Mouse (Mus musculus) E14TG2a.4 (cell line): ENCODE measurements around the gene Pou2f2.

ENCODE experiments used
- H3K27me3 ChIP-seq: 2 replicates; pipeline ENCODE4 v1.6.1; 2014; ENCODE audit warnings: low read length, control low read depth; ENCODE audit not compliant: insufficient read depth
- H3K36me3 ChIP-seq: 2 replicates; pipeline ENCODE4 v1.6.1; 2014; ENCODE audit warnings: low read length, control low read depth; ENCODE audit not compliant: insufficient read depth
- H3K4me1 ChIP-seq: replicated peaks from 2 replicates; pipeline ENCODE4 v1.6.1; 2014; ENCODE audit warnings: low read depth, low read length, control low read depth
- H3K4me3 ChIP-seq: replicated peaks from 2 replicates; pipeline ENCODE4 v1.5.1; 2014; ENCODE audit warnings: mild to moderate bottlenecking, low read length
- H3K9me3 ChIP-seq: 2 replicates; pipeline ENCODE4 v1.6.1; 2014; ENCODE audit warnings: low read length, control low read depth
- CTCF ChIP-seq: conservative IDR thresholded peaks from 2 replicates; pipeline ENCODE4 v1.5.1; 2014; ENCODE audit warnings: low read length
- NANOG ChIP-seq: IDR thresholded peaks from 2 replicates; pipeline ENCODE4 v1.6.1; 2014; ENCODE audit warnings: borderline replicate concordance, low read length, mixed read lengths
- POU5F1 ChIP-seq: IDR thresholded peaks from 2 replicates; pipeline ENCODE4 v1.6.1; 2014; ENCODE audit warnings: low read length, borderline replicate concordance

Pou2f2 gene

GRCm38 (mm10) chr7:25072716-25073390, 106.7 kb downstream of the Pou2f2 start:
- peak overlapping the region; percentile 71 for H3K4me3 ChIP-seq
- H3K4me1 ChIP-seq = peaks cover 50% of the 10 kb centered on the region
- peaks cover 30% of the 10 kb centered on the region for H3K27me3 ChIP-seq
- peaks cover 4% of the 10 kb centered on the region for H3K36me3 ChIP-seq
- TF ChIP-seq NANOG (no peak), POU5F1 (no peak), CTCF (no peak)
- H3K9me3 ChIP-seq = no peaks in the 10 kb centered on the region

- peaks cover 30% of the 10 kb centered on the region for H3K27me3 ChIP-seq
- no peak for TF ChIP-seq POU5F1
- TF ChIP-seq NANOG = no peak
- TF ChIP-seq CTCF = no peak
Observed at GRCm38 (mm10) chr7:25071979-25072715, 107.4 kb downstream of the Pou2f2 start, which contains the start of the genes Grik5 and Zfp574. Gene Grik5, minus strand, starts transcription at chr7:25072346. Gene Zfp574, plus strand, starts transcription at chr7:25072567.

GRCm38 (mm10) chr7:25068724-25069123, 110.8 kb downstream of the Pou2f2 start:
- Histone ChIP-seq H3K27me3 (peaks cover 30% of the 10 kb centered on the region), H3K4me3 (no peak overlapping the region), H3K9me3 (no peaks in the 10 kb centered on the region), H3K36me3 (peaks cover 35% of the 10 kb centered on the region), H3K4me1 (peaks cover 27% of the 10 kb centered on the region)
- TF ChIP-seq NANOG (no peak), CTCF (no peak), POU5F1 (no peak)

More at GRCm38 (mm10) chr7:25071979-25072715, 107.4 kb downstream of the Pou2f2 start, which contains the start of the genes Grik5 and Zfp574:
- Histone ChIP-seq H3K36me3 (peaks cover 11% of the 10 kb centered on the region), H3K4me1 (peaks cover 52% of the 10 kb centered on the region), H3K9me3 (no peaks in the 10 kb centered on the region), H3K4me3 (peak within 1 kb of the TSS; percentile 71)

- peaks cover 20% of the 10 kb centered on the region for H3K4me1 ChIP-seq
- no peak overlapping the region for H3K4me3 ChIP-seq
- H3K36me3 ChIP-seq = peaks cover 41% of the 10 kb centered on the region
- TF ChIP-seq POU5F1 = no peak
- no peak for TF ChIP-seq NANOG
- no peak for TF ChIP-seq CTCF
- H3K27me3 ChIP-seq = peaks cover 30% of the 10 kb centered on the region
- H3K9me3 ChIP-seq = no peaks in the 10 kb centered on the region
Observed at GRCm38 (mm10) chr7:25067909-25068656, 111.4 kb downstream of the Pou2f2 start.

- H3K27me3 ChIP-seq = peaks cover 28% of the 10 kb centered on the region
- H3K36me3 ChIP-seq = peaks cover 48% of the 10 kb centered on the region
- no peak for TF ChIP-seq NANOG
- TF ChIP-seq CTCF = no peak
- no peak for TF ChIP-seq POU5F1
- H3K4me3 ChIP-seq = no peak overlapping the region
- no peaks in the 10 kb centered on the region for H3K9me3 ChIP-seq
- H3K4me1 ChIP-seq = peaks cover 17% of the 10 kb centered on the region
Observed at GRCm38 (mm10) chr7:25067338-25067737, 112.2 kb downstream of the Pou2f2 start.

- H3K9me3 ChIP-seq = no peaks in the 10 kb centered on the region
- H3K27me3 ChIP-seq = no peaks in the 10 kb centered on the region
- peaks cover 12% of the 10 kb centered on the region for H3K4me1 ChIP-seq
- no peak for TF ChIP-seq CTCF
- no peak for TF ChIP-seq POU5F1
- TF ChIP-seq NANOG = no peak
- H3K4me3 ChIP-seq = no peak overlapping the region
- H3K36me3 ChIP-seq = peaks cover 64% of the 10 kb centered on the region
Observed at GRCm38 (mm10) chr7:25063900-25064299, 115.6 kb downstream of the Pou2f2 start.

- no peak for TF ChIP-seq POU5F1
- no peak for TF ChIP-seq CTCF
- TF ChIP-seq NANOG = no peak
- Histone ChIP-seq H3K4me1 (peaks cover 16% of the 10 kb centered on the region), H3K27me3 (no peaks in the 10 kb centered on the region), H3K9me3 (no peaks in the 10 kb centered on the region), H3K36me3 (peaks cover 64% of the 10 kb centered on the region), H3K4me3 (no peak overlapping the region)
Observed at GRCm38 (mm10) chr7:25063346-25063745, 116.2 kb downstream of the Pou2f2 start.

- Histone ChIP-seq H3K27me3 (no peaks in the 10 kb centered on the region), H3K4me3 (peak overlapping the region; percentile 51; the same call in 1 of the 2 replicates), H3K36me3 (peaks cover 64% of the 10 kb centered on the region), H3K9me3 (no peaks in the 10 kb centered on the region), H3K4me1 (peaks cover 10% of the 10 kb centered on the region)
- TF ChIP-seq CTCF (no peak), NANOG (no peak), POU5F1 (no peak)
Observed at GRCm38 (mm10) chr7:25058836-25059235, 120.7 kb downstream of the Pou2f2 start.
